Mouse (Mus musculus): ENCODE measurements around the gene Dock8. TPM values are rescaled to one million over a fixed set of nuclear protein-coding genes. Genes with fewer than 3 reads are reported as not detected.

Dock8 gene
- polyA plus RNA-seq, 3 experiments from 2014 or later = 86.4 to 117 (median 93.6) TPM

Other genes starting within 250 kb of the Dock8 start
- gene Pgm5, start 137.7 kb upstream of the Dock8 start, polyA plus RNA-seq (2017; shearing (Covaris generic)) = under 1 TPM in 1 of 3 experiments, not detected in 2; 0.27 TPM
- gene Gm10053, start 123.8 kb upstream of the Dock8 start, polyA plus RNA-seq (2017; shearing (Covaris generic)) = 100 to 1,000 TPM; 198 to 308 (median 215) TPM
- not detected for gene Foxd4, start 98.3 kb upstream of the Dock8 start, polyA plus RNA-seq (2017; shearing (Covaris generic))
- 10 to 100 TPM; 16.6 to 33.1 (median 21.7) TPM for gene Cbwd1, start 37.9 kb upstream of the Dock8 start, polyA plus RNA-seq (2017; shearing (Covaris generic))
- not detected for gene Kank1, start 237.4 kb downstream of the Dock8 start, polyA plus RNA-seq (2017; shearing (Covaris generic))